Mouse (Mus musculus): ENCODE data around the gene Hist1h2bh. TPM values are rescaled to one million over a fixed set of nuclear protein-coding genes. Genes with fewer than 3 reads are reported as not detected.

Gene Hist1h2bh
- polyA plus RNA-seq, 1 experiment: 1.7 TPM

GRCm38 (mm10) chr13:23497656-23498321 is 45.4 kb downstream of the Hist1h2bh start:
- Histone ChIP-seq H3K27ac (replicated peaks; ENCODE audit: low read depth, low read length) (no peak overlapping the region), H3K4me3 (ENCODE audit: insufficient read depth, low read depth, low read length) (no peak overlapping the region), H3K4me1 (ENCODE audit: control insufficient read depth, insufficient read depth, insufficient read length, low read length) (no peaks in the 10 kb centered on the region)

- H3K27ac ChIP-seq (replicated peaks; ENCODE audit: low read depth, low read length): no peak overlapping the region
- H3K4me1 ChIP-seq (ENCODE audit: control insufficient read depth, insufficient read depth, insufficient read length, low read length): no peaks in the 10 kb centered on the region
- no peak overlapping the region for H3K4me3 ChIP-seq (ENCODE audit: insufficient read depth, low read depth, low read length)
Observed at GRCm38 (mm10) chr13:23495526-23495925, 47.7 kb downstream of the Hist1h2bh start.

GRCm38 (mm10) chr13:23491990-23492389 is 51.2 kb downstream of the Hist1h2bh start:
- no peak overlapping the region for H3K4me3 ChIP-seq (ENCODE audit: insufficient read depth, low read depth, low read length)
- H3K27ac ChIP-seq (replicated peaks; ENCODE audit: low read depth, low read length): no peak overlapping the region

More at GRCm38 (mm10) chr13:23491990-23492389, 51.2 kb downstream of the Hist1h2bh start:
- no peaks in the 10 kb centered on the region for H3K4me1 ChIP-seq (ENCODE audit: control insufficient read depth, insufficient read depth, insufficient read length, low read length)

Other genes with a start within 250 kb of the Hist1h2bh start
- gene Zfp322a, start 174.2 kb downstream of the Hist1h2bh start, polyA plus RNA-seq (2012; ENCODE audit: insufficient read depth, insufficient read length, missing spikeins): 10.1 and 12.5 TPM in 2 replicates
- 4.4 and 5.0 TPM in 2 replicates for gene Abt1, start 119.5 kb downstream of the Hist1h2bh start, polyA plus RNA-seq (2012; ENCODE audit: insufficient read depth, insufficient read length, missing spikeins)
- gene Btn1a1, start 77.5 kb downstream of the Hist1h2bh start, polyA plus RNA-seq (2012; ENCODE audit: insufficient read depth, insufficient read length, missing spikeins): not detected in 2 replicates
- not detected in 2 replicates for gene Btn2a2, start 54.5 kb downstream of the Hist1h2bh start, polyA plus RNA-seq (2012; ENCODE audit: insufficient read depth, insufficient read length, missing spikeins)
- gene Hist1h4h, start 12.3 kb downstream of the Hist1h2bh start, polyA plus RNA-seq (2012; ENCODE audit: insufficient read depth, insufficient read length, missing spikeins): 69.6 and 128 TPM in 2 replicates
- not detected in 2 replicates for gene Hist1h2af, start 9.5 kb downstream of the Hist1h2bh start, polyA plus RNA-seq (2012; ENCODE audit: insufficient read depth, insufficient read length, missing spikeins)
- not detected in 2 replicates for gene Hist1h3g, start 8.0 kb downstream of the Hist1h2bh start, polyA plus RNA-seq (2012; ENCODE audit: insufficient read depth, insufficient read length, missing spikeins)
- not detected in 2 replicates for gene Hist1h3f, start 660 bp upstream of the Hist1h2bh start, polyA plus RNA-seq (2012; ENCODE audit: insufficient read depth, insufficient read length, missing spikeins)
- gene Hist1h4f, start 8.3 kb upstream of the Hist1h2bh start, polyA plus RNA-seq (2012; ENCODE audit: insufficient read depth, insufficient read length, missing spikeins): not detected in 2 replicates
- 0.24 and 1.1 TPM in 2 replicates for gene Hist1h1d, start 9.9 kb upstream of the Hist1h2bh start, polyA plus RNA-seq (2012; ENCODE audit: insufficient read depth, insufficient read length, missing spikeins)
- 2.8 and 2.9 TPM in 2 replicates for gene Hist1h3e, start 19.0 kb upstream of the Hist1h2bh start, polyA plus RNA-seq (2012; ENCODE audit: insufficient read depth, insufficient read length, missing spikeins)
- gene Hist1h2ae, start 27.8 kb upstream of the Hist1h2bh start, polyA plus RNA-seq (2012; ENCODE audit: insufficient read depth, insufficient read length, missing spikeins): not detected in 2 replicates
- gene Hist1h2bg, start 28.0 kb upstream of the Hist1h2bh start, polyA plus RNA-seq (2012; ENCODE audit: insufficient read depth, insufficient read length, missing spikeins): not detected in 2 replicates
- 4.4 TPM in 1 of 2 replicates, not detected in the other for gene Hist1h2bf, start 30.8 kb upstream of the Hist1h2bh start, polyA plus RNA-seq (2012; ENCODE audit: insufficient read depth, insufficient read length, missing spikeins)
- gene Hist1h2ad, start 31.0 kb upstream of the Hist1h2bh start, polyA plus RNA-seq (2012; ENCODE audit: insufficient read depth, insufficient read length, missing spikeins): not detected in 2 replicates
- gene Hist1h3d, start 32.4 kb upstream of the Hist1h2bh start, polyA plus RNA-seq (2012; ENCODE audit: insufficient read depth, insufficient read length, missing spikeins): 1.1 and 2.5 TPM in 2 replicates
- gene Hist1h4d, start 38.2 kb upstream of the Hist1h2bh start, polyA plus RNA-seq (2012; ENCODE audit: insufficient read depth, insufficient read length, missing spikeins): not detected in 2 replicates
- 8.2 and 13.8 TPM in 2 replicates for gene Hist1h2be, start 77.7 kb upstream of the Hist1h2bh start, polyA plus RNA-seq (2012; ENCODE audit: insufficient read depth, insufficient read length, missing spikeins)
- gene Hist1h1e, start 79.2 kb upstream of the Hist1h2bh start, polyA plus RNA-seq (2012; ENCODE audit: insufficient read depth, insufficient read length, missing spikeins): 4.0 TPM in 2 replicates
- 0.59 and 1.0 TPM in 2 replicates for gene Hist1h2ac, start 140.6 kb upstream of the Hist1h2bh start, polyA plus RNA-seq (2012; ENCODE audit: insufficient read depth, insufficient read length, missing spikeins)
- gene Hist1h2bc, start 140.8 kb upstream of the Hist1h2bh start, polyA plus RNA-seq (2012; ENCODE audit: insufficient read depth, insufficient read length, missing spikeins): 190 and 234 TPM in 2 replicates
- gene Hist1h1t, start 152.4 kb upstream of the Hist1h2bh start, polyA plus RNA-seq (2012; ENCODE audit: insufficient read depth, insufficient read length, missing spikeins): not detected in 2 replicates
- gene Hist1h4c, start 155.1 kb upstream of the Hist1h2bh start, polyA plus RNA-seq (2012; ENCODE audit: insufficient read depth, insufficient read length, missing spikeins): 2.1 TPM in 1 of 2 replicates, not detected in the other
- gene Hfe, start 167.5 kb upstream of the Hist1h2bh start, polyA plus RNA-seq (2012; ENCODE audit: insufficient read depth, insufficient read length, missing spikeins): 30.2 and 34.3 TPM in 2 replicates
- gene Hist1h1c, start 195.4 kb upstream of the Hist1h2bh start, polyA plus RNA-seq (2012; ENCODE audit: insufficient read depth, insufficient read length, missing spikeins): 112 and 175 TPM in 2 replicates
- gene Hist1h3c, start 202.2 kb upstream of the Hist1h2bh start, polyA plus RNA-seq (2012; ENCODE audit: insufficient read depth, insufficient read length, missing spikeins): not detected in 2 replicates
- not detected in 2 replicates for gene Hist1h2bb, start 203.3 kb upstream of the Hist1h2bh start, polyA plus RNA-seq (2012; ENCODE audit: insufficient read depth, insufficient read length, missing spikeins)
- gene Hist1h2ab, start 207.7 kb upstream of the Hist1h2bh start, polyA plus RNA-seq (2012; ENCODE audit: insufficient read depth, insufficient read length, missing spikeins): not detected in 2 replicates
- not detected in 2 replicates for gene Hist1h3b, start 208.9 kb upstream of the Hist1h2bh start, polyA plus RNA-seq (2012; ENCODE audit: insufficient read depth, insufficient read length, missing spikeins)
- gene Hist1h4b, start 213.6 kb upstream of the Hist1h2bh start, polyA plus RNA-seq (2012; ENCODE audit: insufficient read depth, insufficient read length, missing spikeins): not detected in 2 replicates
- not detected in 2 replicates for gene Hist1h4a, start 217.8 kb upstream of the Hist1h2bh start, polyA plus RNA-seq (2012; ENCODE audit: insufficient read depth, insufficient read length, missing spikeins)
- gene Hist1h3a, start 219.0 kb upstream of the Hist1h2bh start, polyA plus RNA-seq (2012; ENCODE audit: insufficient read depth, insufficient read length, missing spikeins): not detected in 2 replicates
- not detected in 2 replicates for gene Hist1h1a, start 220.3 kb upstream of the Hist1h2bh start, polyA plus RNA-seq (2012; ENCODE audit: insufficient read depth, insufficient read length, missing spikeins)
- gene Trim38, start 226.5 kb upstream of the Hist1h2bh start, polyA plus RNA-seq (2012; ENCODE audit: insufficient read depth, insufficient read length, missing spikeins): not detected in 2 replicates